Mouse (Mus musculus): ENCODE measurements around the gene Pdcd6. TPM values are rescaled to one million over a fixed set of nuclear protein-coding genes. Genes with fewer than 3 reads are reported as not detected.

Pdcd6 gene
- polyA plus RNA-seq (2012; rRNA removed): 78.0 and 119 TPM in 2 replicates

GRCm38 (mm10) chr13:74317170-74317849 is at the start of gene Pdcd6:
TSS of gene Pdcd6 (minus strand) at chr13:74317580.

GRCm38 (mm10) chr13:74363859-74364235 is 46.5 kb upstream of the Pdcd6 start, which contains the start of gene Lrrc14b:
TSS of gene Lrrc14b (minus strand) at chr13:74364005.

GRCm38 (mm10) chr13:74349566-74350434 is 32.4 kb upstream of the Pdcd6 start, which contains the start of the genes Sdha and Ccdc127:
TSS of gene Sdha (minus strand) at chr13:74350280.
TSS of gene Ccdc127 (plus strand) at chr13:74350309.

GRCm38 (mm10) chr13:74292167-74292566 is 25.2 kb downstream of the Pdcd6 start, which contains the start of gene Ahrr:
TSS of gene Ahrr (minus strand) at chr13:74292331.

Other genes starting within 250 kb of the Pdcd6 start
- gene Slc9a3, start 196.1 kb downstream of the Pdcd6 start, polyA plus RNA-seq (2012; rRNA removed): not detected in 2 replicates
- gene Exoc3, start 108.8 kb downstream of the Pdcd6 start, polyA plus RNA-seq (2012; rRNA removed): 50.8 and 83.6 TPM in 2 replicates
- 1.4 and 2.2 TPM in 2 replicates for gene Ahrr, start 25.2 kb downstream of the Pdcd6 start, polyA plus RNA-seq (2012; rRNA removed)
- 142 and 157 TPM in 2 replicates for gene Sdha, start 32.7 kb upstream of the Pdcd6 start, polyA plus RNA-seq (2012; rRNA removed)
- 28.5 and 48.1 TPM in 2 replicates for gene Ccdc127, start 32.7 kb upstream of the Pdcd6 start, polyA plus RNA-seq (2012; rRNA removed)
- gene Lrrc14b, start 46.4 kb upstream of the Pdcd6 start, polyA plus RNA-seq (2012; rRNA removed): 0.06 and 0.30 TPM in 2 replicates
- 1.2 and 1.8 TPM in 2 replicates for gene Zfp72, start 73.3 kb upstream of the Pdcd6 start, polyA plus RNA-seq (2012; rRNA removed)
- gene Ftl1-ps1, start 82.1 kb upstream of the Pdcd6 start, polyA plus RNA-seq (2012; rRNA removed): 35.2 and 45.0 TPM in 2 replicates
- gene Zfp825, start 176.4 kb upstream of the Pdcd6 start, polyA plus RNA-seq (2012; rRNA removed): 6.1 and 12.2 TPM in 2 replicates

Measured in central nervous system, embryonic 11.5 days (tissue).